In genomic region chr2:5906625-5907024, GRCm38 (mm10) we compare ENCODE assay signal across 9 mouse cellular contexts. TPM values are rescaled to one million over a fixed set of nuclear protein-coding genes. Genes with fewer than 3 reads are reported as not detected.
DNase-seq lines count a peak whose midpoint lies in the region; ATAC-seq and TF ChIP-seq lines count a peak whose summit lies in the region.
"Had no signal": no experiment of that assay in that cellular context is flagged by ENCODE, and none has a peak within 500 bp of the region (broad histone marks: within the 10 kb centered on the region; RNA-seq: fewer than 3 reads in every experiment).

No protein-coding gene starts in this region.

- no peak overlapping the region for H3K4me2 ChIP-seq in forebrain, postnatal 0 days (ENCODE audit: low read depth)
- H3K4me2 ChIP-seq: heart, embryonic 15.5 days had no signal

- peak; percentile 78 for TF ChIP-seq CTCF in layer of hippocampus, adult 2 months (conservative IDR thresholded peaks at IDR 0.05)
- TF ChIP-seq CTCF in forebrain, postnatal 0 days (IDR thresholded peaks at IDR 0.05; ENCODE audit: low read depth), result peak; percentile 67

- no peaks in the 10 kb centered on the region for H3K27me3 ChIP-seq in forebrain, postnatal 0 days (ENCODE audit: insufficient read depth, low read length)
- H3K27me3 ChIP-seq: heart, embryonic 15.5 days had no signal

- H3K9ac ChIP-seq in forebrain, postnatal 0 days, result no peak overlapping the region
- H3K9ac ChIP-seq: heart, embryonic 15.5 days had no signal

- H3K4me1 ChIP-seq in forebrain, postnatal 0 days (ENCODE audit: insufficient read depth), result no peaks in the 10 kb centered on the region; the same call in 1 of the 2 replicates
- H3K4me1 ChIP-seq: heart, embryonic 15.5 days had no signal

- H3K4me3 ChIP-seq in layer of hippocampus, adult 2 months, result no peak overlapping the region
- no peak overlapping the region for H3K4me3 ChIP-seq in forebrain, postnatal 0 days (ENCODE audit: low read depth, low read length)
- H3K4me3 ChIP-seq: heart, embryonic 15.5 days had no signal

- DNase-seq in layer of hippocampus, adult 2 months (ENCODE audit: low spot score in 2 of 2), result no peak
- no peak for DNase-seq in layer of hippocampus, adult 9-11 months
- DNase-seq in ES-CJ7 (ENCODE audit: low read depth, low spot score), result peak; percentile 67
- peak; percentile 70 for DNase-seq in adrenal gland, postnatal 14 days
- DNase-seq in forebrain, postnatal 0 days, result peak; percentile 60
- DNase-seq in lung, postnatal 14 days, result peak; percentile 52
- peak; percentile 53 for DNase-seq in thymus, postnatal 25 days
- DNase-seq in urinary bladder, adult 18-20 months (ENCODE audit: low spot score in 2 of 2), result no peak

- WGBS in forebrain, postnatal 0 days, result 46% methylated on average over 3 of the region's 3 CpGs

- H3K27ac ChIP-seq in layer of hippocampus, adult 2 months, result peak overlapping the region; percentile 55
- no peak overlapping the region for H3K27ac ChIP-seq in forebrain, postnatal 0 days (ENCODE audit: low read depth, low read length)
- H3K27ac ChIP-seq: heart, embryonic 15.5 days had no signal

- peaks cover 24% of the 10 kb centered on the region for H3K36me3 ChIP-seq in forebrain, postnatal 0 days (ENCODE audit: insufficient read depth)
- H3K36me3 ChIP-seq: heart, embryonic 15.5 days had no signal

- no peak for ATAC-seq in forebrain, postnatal 0 days

- no peaks in the 10 kb centered on the region for H3K9me3 ChIP-seq in forebrain, postnatal 0 days (ENCODE audit: low read length)
- H3K9me3 ChIP-seq: heart, embryonic 15.5 days had no signal

RNA-seq across cellular contexts. Expression of gene Sec61a2, which starts 11.4 kb away (rescaled TPM):
- total RNA-seq in layer of hippocampus, adult 2 months (2021), result 10 to 100 TPM; 98.7 to 99.1 TPM
- total RNA-seq in adrenal gland, postnatal 14 days (2021), result 40.2 and 42.2 TPM in 2 replicates
- 84.7 and 109 TPM in 2 replicates for total RNA-seq in forebrain, postnatal 0 days (2014; rRNA removed)
- 84.6 and 94.5 TPM in 2 replicates for polyA plus RNA-seq in forebrain, postnatal 0 days (2015; fragmentation: Nextera tagmentation; extraction: Ambion mirVana)

RNA-seq across cellular contexts. Expression of gene Dhtkd1, which starts 36.0 kb away (rescaled TPM):
- total RNA-seq in layer of hippocampus, adult 2 months (2021), result 10 to 100 TPM in 1 of 2 experiments, 1 to 10 TPM in 1; 7.9 to 12.2 TPM
- total RNA-seq in adrenal gland, postnatal 14 days (2021), result 11.6 and 18.6 TPM in 2 replicates
- total RNA-seq in forebrain, postnatal 0 days (2014; rRNA removed), result 8.0 and 13.1 TPM in 2 replicates
- 2.1 and 3.7 TPM in 2 replicates for polyA plus RNA-seq in forebrain, postnatal 0 days (2015; fragmentation: Nextera tagmentation; extraction: Ambion mirVana)

RNA-seq across cellular contexts. Expression of gene Gm13199, which starts 43.9 kb away (rescaled TPM):
- total RNA-seq in layer of hippocampus, adult 2 months (2021), result 1 to 10 TPM; 1.5 to 2.6 TPM
- total RNA-seq in adrenal gland, postnatal 14 days (2021), result 0.86 and 1.4 TPM in 2 replicates
- total RNA-seq in forebrain, postnatal 0 days (2014; rRNA removed), result 0.31 and 2.8 TPM in 2 replicates
- polyA plus RNA-seq in forebrain, postnatal 0 days (2015; fragmentation: Nextera tagmentation; extraction: Ambion mirVana), result 0.28 and 0.38 TPM in 2 replicates

RNA-seq across cellular contexts. Expression of gene Upf2, which starts 44.6 kb away (rescaled TPM):
- 10 to 100 TPM; 45.2 to 46.6 TPM for total RNA-seq in layer of hippocampus, adult 2 months (2021)
- 24.4 and 25.5 TPM in 2 replicates for total RNA-seq in adrenal gland, postnatal 14 days (2021)
- 9.8 and 11.1 TPM in 2 replicates for total RNA-seq in forebrain, postnatal 0 days (2014; rRNA removed)
- 3.3 and 4.1 TPM in 2 replicates for polyA plus RNA-seq in forebrain, postnatal 0 days (2015; fragmentation: Nextera tagmentation; extraction: Ambion mirVana)

Comparison
In these comparisons a context has a peak if more than half of its experiments do, and no peak if none do; other contexts are left out.
1. DNase-seq: peak in ES-CJ7 (single experiment), adrenal gland, postnatal 14 days (single experiment), forebrain, postnatal 0 days (single experiment), lung, postnatal 14 days (single experiment) and thymus, postnatal 25 days (single experiment); none in layer of hippocampus, adult 2 months (0 of 2), layer of hippocampus, adult 9-11 months (single experiment) and urinary bladder, adult 18-20 months (0 of 2).